Mouse (Mus musculus): ENCODE results near the gene Ttc30a1. TPM values are rescaled to one million over a fixed set of nuclear protein-coding genes. Genes with fewer than 3 reads are reported as not detected.

Gene Ttc30a1
- polyA plus RNA-seq, 1 experiment from 2014 or later, result 8.9 TPM

Other genes with a start within 250 kb of the Ttc30a1 start
- 43.9 and 45.1 TPM in 2 replicates for gene Agps, start 149.8 kb downstream of the Ttc30a1 start, polyA plus RNA-seq (2016; fragmentation: Nextera tagmentation; extraction: Ambion mirVana)
- gene Ttc30b, start 43.4 kb downstream of the Ttc30a1 start, polyA plus RNA-seq (2016; fragmentation: Nextera tagmentation; extraction: Ambion mirVana), result 7.5 and 7.8 TPM in 2 replicates
- 0.46 and 0.50 TPM in 2 replicates for gene Ttc30a2, start 3.8 kb downstream of the Ttc30a1 start, polyA plus RNA-seq (2016; fragmentation: Nextera tagmentation; extraction: Ambion mirVana)